Mouse (Mus musculus) thymus, adult 2 months (tissue): Measurements from ENCODE around the gene Soat1.

ENCODE experiments used
- CTCF ChIP-seq: fragments of 200-500 bp; IDR thresholded peaks from 2 replicates; pipeline ENCODE4 v1.5.1; 2012; ENCODE audit warnings: mild to moderate bottlenecking, control low read depth, low read length, moderate library complexity, borderline replicate concordance; ENCODE audit not compliant: control insufficient read depth, poor library complexity, insufficient read depth; ENCODE audit errors: extremely low read depth
- POLR2A ChIP-seq: fragments of 200-500 bp; IDR thresholded peaks from 2 replicates; pipeline ENCODE4 v1.6.1; 2012; ENCODE audit warnings: mild to moderate bottlenecking, low read length, control low read depth, moderate library complexity; ENCODE audit not compliant: control insufficient read depth, poor library complexity, insufficient read depth; ENCODE audit errors: extremely low read depth

DNA sequence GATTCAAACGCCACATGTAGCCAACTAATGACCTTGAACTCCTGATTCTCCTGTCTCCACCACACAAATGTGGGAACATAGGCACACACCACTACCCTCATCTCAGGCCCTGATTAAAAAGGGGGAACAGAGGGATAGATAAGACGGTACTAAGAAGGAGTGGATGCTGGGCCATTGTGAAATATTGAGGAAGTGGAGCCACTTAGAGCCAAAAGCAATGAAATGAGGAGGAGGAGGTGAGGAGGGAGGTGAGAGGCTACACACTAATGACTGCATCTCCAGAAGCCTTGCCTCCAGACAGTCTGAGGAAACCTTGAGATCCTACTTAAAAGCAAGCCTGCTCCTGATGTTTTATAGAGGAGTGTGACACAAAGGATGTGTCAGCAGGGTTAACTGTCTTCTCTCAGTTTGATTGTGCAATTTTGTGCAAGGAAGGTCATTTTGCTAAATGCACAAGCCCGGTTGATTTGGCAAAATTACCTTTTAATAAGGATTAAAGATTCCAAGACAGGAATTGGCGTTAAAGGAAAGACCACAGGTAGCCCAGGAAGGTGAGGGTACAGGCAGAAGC lies 17.2 kb upstream of the Soat1 start:
- TF ChIP-seq CTCF (no peak), POLR2A (no peak)
